Mouse (Mus musculus) spleen, adult 18-20 months (tissue): ENCODE results near the gene Uggt1.

Experiments used
- DNase-seq, 2 experiments: peaks; one replicate each; pipeline ENCODE4 v3.0.0; 2022; ENCODE audit warnings: mixed read lengths in 2 of 2

Uggt1 gene

GRCm38 (mm10) chr1:36244058-36244827 lies at the start of gene Uggt1:
Gene Uggt1, minus strand, starts transcription at chr1:36244720.
- peak; percentile 84 for DNase-seq

GRCm38 (mm10) chr1:36293470-36293869 lies 49.0 kb upstream of the Uggt1 start:
- no peak for DNase-seq

GRCm38 (mm10) chr1:36281849-36282248 lies 37.3 kb upstream of the Uggt1 start:
- peak; percentile 37 to 41 for DNase-seq

GRCm38 (mm10) chr1:36280938-36281337 lies 36.4 kb upstream of the Uggt1 start:
- DNase-seq, result no peak

GRCm38 (mm10) chr1:36279202-36279601 lies 34.7 kb upstream of the Uggt1 start:
- peak; percentile 77 to 95 for DNase-seq

- peak; percentile 73 to 89 for DNase-seq
Observed at GRCm38 (mm10) chr1:36277267-36278060, 32.9 kb upstream of the Uggt1 start.

GRCm38 (mm10) chr1:36275635-36276389 lies 31.3 kb upstream of the Uggt1 start:
- DNase-seq, result no peak

- no peak for DNase-seq
Observed at GRCm38 (mm10) chr1:36274455-36274854, 29.9 kb upstream of the Uggt1 start, which contains the start of gene Neurl3. Gene Neurl3, minus strand, starts transcription at chr1:36274679.

- peak; percentile 65 to 73 for DNase-seq
Observed at GRCm38 (mm10) chr1:36273288-36273687, 28.8 kb upstream of the Uggt1 start.

- DNase-seq, result peak; percentile 70
Observed at GRCm38 (mm10) chr1:36272546-36272945, 28.0 kb upstream of the Uggt1 start.

GRCm38 (mm10) chr1:36271516-36272230 lies 27.2 kb upstream of the Uggt1 start:
- no peak for DNase-seq

GRCm38 (mm10) chr1:36270666-36271065 lies 26.1 kb upstream of the Uggt1 start:
- DNase-seq, result no peak

- DNase-seq, result no peak
Observed at GRCm38 (mm10) chr1:36269121-36269795, 24.7 kb upstream of the Uggt1 start.

GRCm38 (mm10) chr1:36267595-36267994 lies 23.1 kb upstream of the Uggt1 start:
- no peak for DNase-seq

- no peak for DNase-seq
Observed at GRCm38 (mm10) chr1:36266293-36266692, 21.8 kb upstream of the Uggt1 start.

- DNase-seq, result peak; percentile 49 to 56
Observed at GRCm38 (mm10) chr1:36263833-36264488, 19.4 kb upstream of the Uggt1 start.

GRCm38 (mm10) chr1:36261708-36262504 lies 17.4 kb upstream of the Uggt1 start:
- DNase-seq, result peak; percentile 51 to 60

- DNase-seq, result no peak
Observed at GRCm38 (mm10) chr1:36260418-36260817, 15.9 kb upstream of the Uggt1 start.

GRCm38 (mm10) chr1:36259281-36259680 lies 14.8 kb upstream of the Uggt1 start:
- no peak for DNase-seq

GRCm38 (mm10) chr1:36258631-36259030 lies 14.1 kb upstream of the Uggt1 start:
- no peak for DNase-seq
